Mouse (Mus musculus): ENCODE measurements around the gene Olfr921. TPM values are rescaled to one million over a fixed set of nuclear protein-coding genes. Genes with fewer than 3 reads are reported as not detected.

The Olfr921 gene
- polyA plus RNA-seq, 1 experiment from 2014 or later: not detected

GRCm38 (mm10) chr9:38815458-38815986 lies 42.7 kb downstream of the Olfr921 start:
- no peaks in the 10 kb centered on the region for H3K36me3 ChIP-seq (replicated peaks; ENCODE audit: control insufficient read depth, insufficient read depth)
- no peak overlapping the region for H3K9ac ChIP-seq
- no peak for ATAC-seq (ENCODE audit: low FRiP score)
- H3K4me3 ChIP-seq (replicated peaks; ENCODE audit: low read length): no peak overlapping the region
- WGBS: 93% methylated on average over 1 of the region's 1 CpGs
- no peak overlapping the region for H3K27ac ChIP-seq
- H3K27me3 ChIP-seq (ENCODE audit: control insufficient read depth, insufficient read depth, low read length): no peaks in the 10 kb centered on the region
- H3K9me3 ChIP-seq (ENCODE audit: control insufficient read depth, low read length): no peaks in the 10 kb centered on the region
- H3K4me1 ChIP-seq (replicated peaks; ENCODE audit: control insufficient read depth, insufficient read depth, low read length): no peaks in the 10 kb centered on the region
- no peak overlapping the region for H3K4me2 ChIP-seq (replicated peaks)
- DNase-seq (ENCODE audit: low spot score): no peak

- no peaks in the 10 kb centered on the region for H3K9me3 ChIP-seq (ENCODE audit: control insufficient read depth, low read length)
- DNase-seq (ENCODE audit: low spot score): no peak
- ATAC-seq (ENCODE audit: low FRiP score): no peak
- no peak within 1 kb of the TSS for H3K4me2 ChIP-seq (replicated peaks)
- H3K27me3 ChIP-seq (ENCODE audit: control insufficient read depth, insufficient read depth, low read length): no peaks in the 10 kb centered on the region
- no peak within 1 kb of the TSS for H3K4me3 ChIP-seq (replicated peaks; ENCODE audit: low read length)
- 84% methylated on average over 1 of the region's 1 CpGs for WGBS
- no peak within 1 kb of the TSS for H3K27ac ChIP-seq
- H3K9ac ChIP-seq: no peak within 1 kb of the TSS
- no peaks in the 10 kb centered on the region for H3K36me3 ChIP-seq (replicated peaks; ENCODE audit: control insufficient read depth, insufficient read depth)
- H3K4me1 ChIP-seq (replicated peaks; ENCODE audit: control insufficient read depth, insufficient read depth, low read length): no peaks in the 10 kb centered on the region
Observed at GRCm38 (mm10) chr9:38826245-38826644, 53.4 kb downstream of the Olfr921 start, which contains the start of gene Olfr923. Gene Olfr923 (plus strand): TSS chr9:38826545.

Other genes with a start within 250 kb of the Olfr921 start
- gene Olfr910, start 235.2 kb upstream of the Olfr921 start, polyA plus RNA-seq (2014; fragmentation: Nextera tagmentation; extraction: Ambion mirVana): not detected in 2 replicates
- not detected in 2 replicates for gene Olfr912, start 192.9 kb upstream of the Olfr921 start, polyA plus RNA-seq (2014; fragmentation: Nextera tagmentation; extraction: Ambion mirVana)
- not detected in 2 replicates for gene Olfr913, start 180.3 kb upstream of the Olfr921 start, polyA plus RNA-seq (2014; fragmentation: Nextera tagmentation; extraction: Ambion mirVana)
- not detected in 2 replicates for gene Olfr914, start 168.0 kb upstream of the Olfr921 start, polyA plus RNA-seq (2014; fragmentation: Nextera tagmentation; extraction: Ambion mirVana)
- not detected in 2 replicates for gene Olfr916, start 113.2 kb upstream of the Olfr921 start, polyA plus RNA-seq (2014; fragmentation: Nextera tagmentation; extraction: Ambion mirVana)
- not detected in 2 replicates for gene Olfr917, start 107.2 kb upstream of the Olfr921 start, polyA plus RNA-seq (2014; fragmentation: Nextera tagmentation; extraction: Ambion mirVana)
- not detected in 2 replicates for gene Olfr918, start 98.5 kb upstream of the Olfr921 start, polyA plus RNA-seq (2014; fragmentation: Nextera tagmentation; extraction: Ambion mirVana)
- not detected in 2 replicates for gene Olfr919, start 69.4 kb upstream of the Olfr921 start, polyA plus RNA-seq (2014; fragmentation: Nextera tagmentation; extraction: Ambion mirVana)
- gene Vwa5a, start 54.8 kb upstream of the Olfr921 start, polyA plus RNA-seq (2014; fragmentation: Nextera tagmentation; extraction: Ambion mirVana): 9.8 and 10.1 TPM in 2 replicates
- not detected in 2 replicates for gene Olfr920, start 20.8 kb upstream of the Olfr921 start, polyA plus RNA-seq (2014; fragmentation: Nextera tagmentation; extraction: Ambion mirVana)
- gene Olfr922, start 41.5 kb downstream of the Olfr921 start, polyA plus RNA-seq (2014; fragmentation: Nextera tagmentation; extraction: Ambion mirVana): not detected in 2 replicates
- gene Olfr923, start 53.5 kb downstream of the Olfr921 start, polyA plus RNA-seq (2014; fragmentation: Nextera tagmentation; extraction: Ambion mirVana): not detected in 2 replicates
- not detected in 2 replicates for gene Olfr924, start 71.4 kb downstream of the Olfr921 start, polyA plus RNA-seq (2014; fragmentation: Nextera tagmentation; extraction: Ambion mirVana)
- gene Olfr26, start 82.0 kb downstream of the Olfr921 start, polyA plus RNA-seq (2014; fragmentation: Nextera tagmentation; extraction: Ambion mirVana): not detected in 2 replicates
- not detected in 2 replicates for gene Olfr926, start 104.1 kb downstream of the Olfr921 start, polyA plus RNA-seq (2014; fragmentation: Nextera tagmentation; extraction: Ambion mirVana)
- gene Olfr930, start 156.7 kb downstream of the Olfr921 start, polyA plus RNA-seq (2014; fragmentation: Nextera tagmentation; extraction: Ambion mirVana): not detected in 2 replicates
- not detected in 2 replicates for gene Olfr933, start 199.2 kb downstream of the Olfr921 start, polyA plus RNA-seq (2014; fragmentation: Nextera tagmentation; extraction: Ambion mirVana)
- gene Olfr934, start 215.2 kb downstream of the Olfr921 start, polyA plus RNA-seq (2014; fragmentation: Nextera tagmentation; extraction: Ambion mirVana): not detected in 2 replicates
- gene Olfr935, start 226.6 kb downstream of the Olfr921 start, polyA plus RNA-seq (2014; fragmentation: Nextera tagmentation; extraction: Ambion mirVana): not detected in 2 replicates

All from hindbrain, embryonic 14.5 days (tissue).